Mouse (Mus musculus) midbrain, embryonic 15.5 days (tissue): ENCODE results near the gene Rtcb. TPM values are rescaled to one million over a fixed set of nuclear protein-coding genes. Genes with fewer than 3 reads are reported as not detected.

Experiments
- ATAC-seq: fragments of 200-750 bp; cut with Nextera tagmentation; replicated peaks from 2 replicates; pipeline ENCODE4 v1.8.0; 2017; ENCODE audit warnings: moderate TSS enrichment
- H3K27ac ChIP-seq: fragments of 300-500 bp; sonication (generic); 2 replicates; pipeline ENCODE4 v1.5.1; 2015; ENCODE audit warnings: mild to moderate bottlenecking, inconsistent platforms
- H3K27me3 ChIP-seq: fragments of 300-500 bp; sonication (generic); replicated peaks from 2 replicates; pipeline ENCODE4 v1.6.1; 2015; ENCODE audit warnings: inconsistent platforms
- H3K36me3 ChIP-seq: fragments of 300-500 bp; sonication (generic); replicated peaks from 2 replicates; pipeline ENCODE4 v1.6.1; 2015; ENCODE audit warnings: inconsistent platforms
- H3K4me1 ChIP-seq: fragments of 300-500 bp; sonication (generic); 2 replicates; pipeline ENCODE4 v1.6.1; 2015; ENCODE audit warnings: inconsistent platforms
- H3K4me2 ChIP-seq: fragments of 300-500 bp; sonication (generic); 2 replicates; pipeline ENCODE4 v1.6.1; 2015; ENCODE audit warnings: inconsistent platforms, mild to moderate bottlenecking, moderate library complexity
- H3K4me3 ChIP-seq: fragments of 300-500 bp; sonication (generic); 2 replicates; pipeline ENCODE4 v1.5.1; 2015; ENCODE audit warnings: mild to moderate bottlenecking, inconsistent platforms
- H3K9ac ChIP-seq: fragments of 300-500 bp; sonication (generic); 2 replicates; pipeline ENCODE4 v1.6.1; 2015; ENCODE audit warnings: mild to moderate bottlenecking, inconsistent platforms
- H3K9me3 ChIP-seq: fragments of 300-500 bp; sonication (generic); 2 replicates; pipeline ENCODE4 v1.6.1; 2016; ENCODE audit warnings: inconsistent platforms
- whole genome bisulfite sequencing: fragments of 180-500 bp; shearing (Covaris S2); methylation state at CpG from one replicate; pipeline ENCODE4 v1.1.7; 2015; ENCODE audit warnings: mixed read lengths; 5-methylcytosine and 5-hydroxymethylcytosine counted together
- polyA plus RNA-seq: library from polyadenylated mRNA; unstranded; fragments of >200 nt; fragmentation: Nextera tagmentation; extraction: Ambion mirVana; gene quantifications from 2 replicates; pipeline ENCODE4 v1.2.1, GENCODE M21; 2015

Rtcb gene
- polyA plus RNA-seq, 1 experiment from 2014 or later = 187 TPM

DNA sequence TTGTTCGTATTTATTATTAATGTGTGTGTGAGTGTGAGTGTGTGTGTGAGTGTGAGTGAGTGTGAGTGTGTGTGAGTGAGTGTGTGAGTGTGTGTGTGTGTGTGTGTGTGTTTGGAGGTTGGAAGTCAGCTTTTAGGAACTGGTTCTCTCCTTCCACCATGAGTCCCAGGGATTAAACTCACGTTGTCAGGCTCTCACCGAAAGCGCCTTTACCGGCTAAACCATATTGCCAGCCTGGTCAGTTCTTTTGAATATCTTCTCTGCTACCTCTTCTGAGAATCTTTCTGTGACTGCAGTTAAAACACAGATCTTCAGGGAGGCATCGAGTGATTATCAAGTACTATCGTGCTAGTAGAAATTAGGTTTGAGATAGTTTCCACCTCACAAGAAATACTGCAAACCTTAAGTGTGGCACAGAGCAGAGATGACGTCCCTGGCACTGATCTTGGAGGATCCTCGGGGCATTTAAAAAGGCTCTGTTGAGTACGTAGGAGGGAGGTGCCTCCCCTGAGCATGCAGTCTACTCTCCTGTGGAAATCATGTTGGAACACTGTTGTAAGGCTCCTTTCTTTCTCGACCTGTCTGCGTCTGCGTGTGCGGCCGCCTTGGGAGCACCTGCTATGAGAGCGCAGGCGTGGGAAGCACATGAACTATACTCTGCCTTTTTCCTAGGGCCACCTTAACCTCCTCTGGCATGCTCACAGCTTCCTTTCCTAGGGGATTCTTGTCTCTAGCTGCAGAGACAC, 10.0 kb upstream of the Rtcb start:
- no peak; the same call in 1 of the 2 replicates for ATAC-seq
- Histone ChIP-seq H3K9me3 (no peaks in the 10 kb centered on the region), H3K4me2 (no peak overlapping the region), H3K9ac (no peak overlapping the region), H3K36me3 (no peaks in the 10 kb centered on the region), H3K27me3 (no peaks in the 10 kb centered on the region), H3K4me3 (no peak overlapping the region), H3K27ac (no peak overlapping the region), H3K4me1 (no peaks in the 10 kb centered on the region)
- 58% methylated on average over 17 of the region's 17 CpGs for WGBS

DNA sequence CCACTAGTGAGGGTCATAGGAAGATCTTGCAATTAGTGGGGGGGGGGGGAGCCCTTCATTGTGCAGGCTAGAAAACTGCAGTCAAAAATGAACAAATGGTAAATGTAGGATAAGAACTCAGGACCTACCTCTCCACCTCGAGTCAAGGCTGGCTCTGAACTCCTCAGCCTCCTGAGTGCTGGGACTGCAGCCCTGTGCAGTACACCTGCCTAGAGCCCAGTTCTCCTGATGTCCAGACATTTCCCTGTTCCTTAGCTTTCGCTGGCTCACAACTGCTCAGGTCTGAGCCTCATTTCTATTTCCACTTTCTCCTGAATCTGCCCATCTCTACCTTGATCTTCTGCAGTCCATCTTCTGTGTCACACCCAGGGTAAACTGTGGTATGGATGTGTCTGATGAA, 8.9 kb upstream of the Rtcb start:
- Histone ChIP-seq H3K4me1 (no peaks in the 10 kb centered on the region), H3K27me3 (no peaks in the 10 kb centered on the region), H3K9ac (no peak overlapping the region), H3K27ac (no peak overlapping the region), H3K36me3 (no peaks in the 10 kb centered on the region), H3K9me3 (no peaks in the 10 kb centered on the region), H3K4me3 (no peak overlapping the region), H3K4me2 (no peak overlapping the region)
- WGBS = 61% methylated on average over 2 of the region's 2 CpGs
- no peak for ATAC-seq

DNA sequence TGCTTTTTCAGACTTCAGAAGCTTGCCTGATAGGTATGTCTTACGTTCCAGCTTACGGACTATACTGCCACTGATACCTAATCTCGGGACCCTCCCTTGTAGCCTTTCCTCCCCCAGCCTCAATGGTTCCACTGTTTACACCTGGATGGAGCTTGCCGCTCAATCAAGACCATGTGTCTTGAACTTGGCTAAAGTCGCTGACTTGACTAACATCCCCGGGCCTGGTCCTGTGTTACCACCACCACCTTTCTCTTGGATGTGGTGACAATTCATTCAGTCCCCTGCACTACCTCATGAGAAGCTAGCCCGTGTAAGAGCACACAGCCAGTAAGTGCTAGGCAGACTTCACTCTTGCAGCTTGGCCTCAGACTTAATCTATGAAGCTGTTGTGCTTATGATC, 6.7 kb upstream of the Rtcb start:
- Histone ChIP-seq H3K27me3 (no peaks in the 10 kb centered on the region), H3K4me3 (no peak overlapping the region), H3K27ac (no peak overlapping the region), H3K4me1 (no peaks in the 10 kb centered on the region), H3K9ac (no peak overlapping the region), H3K9me3 (no peaks in the 10 kb centered on the region), H3K36me3 (no peaks in the 10 kb centered on the region), H3K4me2 (no peak overlapping the region)
- ATAC-seq = no peak
- WGBS = 88% methylated on average over 7 of the region's 7 CpGs

DNA sequence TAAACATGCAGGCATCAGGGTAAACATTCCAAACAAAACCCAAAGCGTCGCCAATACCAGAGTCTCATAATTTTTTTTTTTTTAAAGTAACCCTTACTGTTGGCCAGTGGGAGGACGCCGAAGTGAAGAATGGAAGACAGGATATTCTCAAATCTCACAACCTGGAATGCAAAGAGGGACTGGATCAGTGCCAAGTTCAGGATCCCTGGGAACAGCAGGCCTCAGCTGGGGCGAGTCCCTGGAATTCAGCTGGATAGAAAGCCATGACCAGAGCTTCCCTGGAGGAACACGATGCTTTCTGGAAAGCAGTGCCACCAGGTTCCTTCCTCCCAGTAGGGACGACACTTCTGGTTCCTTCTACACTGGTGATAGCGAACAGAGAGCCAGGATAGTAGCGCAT, 5.3 kb upstream of the Rtcb start:
- no peak for ATAC-seq
- Histone ChIP-seq H3K4me2 (no peak overlapping the region), H3K27ac (no peak overlapping the region), H3K4me1 (no peaks in the 10 kb centered on the region), H3K4me3 (no peak overlapping the region), H3K36me3 (no peaks in the 10 kb centered on the region), H3K9me3 (no peaks in the 10 kb centered on the region), H3K27me3 (no peaks in the 10 kb centered on the region), H3K9ac (no peak overlapping the region)
- WGBS = 77% methylated on average over 9 of the region's 9 CpGs

DNA sequence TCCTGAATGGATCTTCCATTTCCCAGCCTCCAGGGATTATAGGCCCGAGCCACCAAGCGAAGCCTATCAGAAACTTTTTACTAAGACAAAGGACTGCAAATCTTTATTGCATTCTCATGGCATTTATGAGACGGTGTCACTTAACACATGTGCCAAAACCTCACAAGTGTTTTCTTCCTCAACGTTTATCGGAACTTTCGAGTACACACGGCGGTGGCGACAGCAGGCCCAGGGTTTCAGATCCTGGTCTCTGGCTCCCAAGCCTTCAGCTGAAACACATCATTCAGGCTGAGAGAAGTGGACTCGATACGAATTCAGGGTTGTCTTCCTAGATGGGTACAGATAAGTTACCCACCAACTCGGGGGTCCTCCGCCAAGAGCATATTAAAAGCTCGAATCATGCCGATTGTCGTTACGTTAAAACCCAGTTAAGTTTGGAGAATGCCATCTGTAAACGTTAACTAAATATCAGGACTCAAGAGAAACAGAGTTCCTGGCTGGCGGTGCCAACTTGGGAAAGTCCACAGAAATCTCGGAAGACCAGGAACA, 678 bp downstream of the Rtcb start:
- WGBS = 5% methylated on average over 20 of the region's 20 CpGs
- H3K4me3 ChIP-seq = peak overlapping the region; percentile 100
- peak overlapping the region; percentile 61 for H3K4me2 ChIP-seq
- ATAC-seq = peak; percentile 43; the same call in 1 of the 2 replicates
- peak overlapping the region; percentile 86 for H3K27ac ChIP-seq
- peaks cover 18% of the 10 kb centered on the region for H3K4me1 ChIP-seq
- H3K9ac ChIP-seq = peak overlapping the region; percentile 93
- H3K27me3 ChIP-seq = no peaks in the 10 kb centered on the region
- no peaks in the 10 kb centered on the region for H3K9me3 ChIP-seq
- peaks cover 7% of the 10 kb centered on the region; the same call in 1 of the 2 replicates for H3K36me3 ChIP-seq

DNA sequence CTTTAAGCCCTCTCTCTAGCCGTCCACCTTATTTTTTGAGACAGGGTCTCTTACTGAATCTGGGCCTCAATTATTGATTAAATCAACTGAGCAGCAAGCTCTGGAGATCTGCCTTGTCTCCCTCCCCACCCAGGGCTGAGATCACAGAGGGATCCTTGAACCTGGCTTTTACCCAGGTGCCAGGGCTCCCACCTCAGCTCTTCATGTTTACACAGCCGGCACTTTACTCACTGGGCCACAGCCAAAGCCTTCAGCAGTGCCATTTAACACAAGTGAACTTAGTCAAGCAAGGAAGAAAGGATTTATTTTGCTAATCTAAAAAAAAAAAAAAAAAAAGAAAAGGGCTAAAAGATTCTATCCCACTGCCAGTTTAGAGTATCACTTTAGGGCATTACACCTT, 3.2 kb downstream of the Rtcb start:
- Histone ChIP-seq H3K4me1 (peaks cover 18% of the 10 kb centered on the region), H3K27ac (no peak overlapping the region), H3K4me3 (no peak overlapping the region), H3K4me2 (no peak overlapping the region), H3K9ac (no peak overlapping the region), H3K27me3 (no peaks in the 10 kb centered on the region), H3K9me3 (no peaks in the 10 kb centered on the region), H3K36me3 (peaks cover 11% of the 10 kb centered on the region; the same call in 1 of the 2 replicates)
- ATAC-seq = no peak
- 84% methylated on average over 2 of the region's 2 CpGs for whole genome bisulfite sequencing

DNA sequence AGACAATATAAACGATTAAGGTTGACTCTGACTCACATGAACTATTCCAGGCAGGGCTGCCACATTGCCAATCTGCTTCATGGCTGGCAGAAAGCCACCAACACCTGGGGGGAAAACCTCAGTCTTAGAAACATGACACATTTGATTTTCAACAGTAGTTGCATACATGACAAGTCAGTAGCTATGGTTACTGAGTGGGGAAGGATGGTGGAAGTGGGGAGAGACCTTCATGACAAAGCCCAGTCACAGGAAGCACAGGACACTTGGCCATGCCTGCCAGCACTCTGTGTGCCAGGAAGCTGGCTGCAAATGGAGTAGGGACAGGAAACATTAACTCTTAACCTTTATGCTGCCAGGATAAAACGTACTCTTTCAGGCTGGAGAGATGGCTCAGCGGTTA, 4.2 kb downstream of the Rtcb start:
- ATAC-seq = no peak
- Histone ChIP-seq H3K4me2 (no peak overlapping the region), H3K27ac (no peak overlapping the region), H3K27me3 (no peaks in the 10 kb centered on the region), H3K4me1 (peaks cover 18% of the 10 kb centered on the region), H3K9me3 (no peaks in the 10 kb centered on the region), H3K36me3 (peaks cover 21% of the 10 kb centered on the region), H3K4me3 (no peak overlapping the region), H3K9ac (no peak overlapping the region)
- WGBS = 91% methylated on average over 3 of the region's 3 CpGs

DNA sequence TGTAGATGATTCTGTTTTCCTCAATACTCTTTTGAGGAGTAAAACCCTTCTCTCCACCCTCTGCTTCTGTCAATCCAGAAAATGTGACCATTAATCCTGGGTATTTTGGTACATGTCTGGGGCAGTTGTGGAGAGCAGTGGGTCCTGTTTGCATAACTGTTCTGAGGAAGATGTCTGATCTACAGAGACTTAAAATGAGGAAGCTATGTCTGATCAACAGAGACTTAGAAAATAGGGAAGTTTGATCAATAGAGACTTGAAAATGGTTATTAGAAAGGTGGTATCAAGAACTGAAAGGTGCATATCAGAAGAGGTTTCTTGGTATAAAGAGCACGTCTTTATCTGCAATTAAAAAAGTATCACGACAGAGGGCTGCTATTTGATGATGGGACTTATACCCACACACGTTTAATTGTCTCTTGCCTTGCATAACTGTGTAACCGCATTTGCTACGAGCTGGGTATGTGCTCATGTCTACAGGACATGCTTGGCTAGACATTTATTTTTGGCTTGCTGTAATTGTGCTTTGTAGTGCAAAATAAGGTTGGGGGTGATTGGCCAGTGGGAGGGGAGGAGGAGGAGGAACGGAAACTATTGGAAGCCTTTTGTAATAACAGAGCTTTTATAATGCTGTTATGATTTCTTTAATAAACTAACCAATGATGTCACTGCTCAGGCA, 5.7 kb downstream of the Rtcb start:
- no peak for ATAC-seq
- Histone ChIP-seq H3K9me3 (no peaks in the 10 kb centered on the region), H3K27me3 (no peaks in the 10 kb centered on the region), H3K36me3 (peaks cover 30% of the 10 kb centered on the region), H3K4me1 (peaks cover 18% of the 10 kb centered on the region), H3K4me2 (no peak overlapping the region), H3K4me3 (no peak overlapping the region), H3K27ac (no peak overlapping the region), H3K9ac (no peak overlapping the region)
- WGBS = 90% methylated on average over 6 of the region's 6 CpGs

DNA sequence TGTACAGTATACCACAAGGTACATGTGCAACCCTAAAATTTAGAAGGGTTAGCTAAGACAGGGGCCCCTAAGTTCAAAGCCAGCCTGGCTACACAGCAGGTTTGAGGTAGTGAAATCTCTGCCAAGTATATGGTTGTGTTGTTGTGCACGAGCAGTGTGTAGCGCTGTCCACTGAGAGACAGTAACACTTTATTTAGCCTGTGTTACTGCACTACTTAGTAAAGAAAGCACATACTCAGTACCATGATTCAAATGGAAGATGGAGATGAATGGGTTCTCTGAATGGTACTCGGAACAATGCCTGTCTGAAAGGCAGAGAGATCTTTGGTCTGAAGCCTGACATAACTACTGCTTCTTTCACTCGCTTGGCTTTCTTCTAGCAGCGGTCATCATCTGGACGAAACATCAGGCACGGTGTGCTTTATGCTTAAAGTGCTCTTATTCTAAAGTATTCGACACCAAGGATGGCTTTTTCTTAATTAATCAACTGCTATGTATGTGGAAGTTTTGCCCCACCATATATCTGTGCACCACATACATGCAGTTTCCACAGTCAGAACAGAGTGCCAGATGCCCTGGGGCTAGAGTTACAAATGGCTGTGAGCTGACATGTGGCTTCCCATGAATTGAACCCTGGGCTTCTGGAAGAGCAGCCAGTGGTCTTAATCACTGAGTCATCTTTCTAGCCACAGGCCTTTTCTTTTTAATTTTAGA, 9.0 kb downstream of the Rtcb start:
- peaks cover 49% of the 10 kb centered on the region for H3K36me3 ChIP-seq
- ATAC-seq = no peak

DNA sequence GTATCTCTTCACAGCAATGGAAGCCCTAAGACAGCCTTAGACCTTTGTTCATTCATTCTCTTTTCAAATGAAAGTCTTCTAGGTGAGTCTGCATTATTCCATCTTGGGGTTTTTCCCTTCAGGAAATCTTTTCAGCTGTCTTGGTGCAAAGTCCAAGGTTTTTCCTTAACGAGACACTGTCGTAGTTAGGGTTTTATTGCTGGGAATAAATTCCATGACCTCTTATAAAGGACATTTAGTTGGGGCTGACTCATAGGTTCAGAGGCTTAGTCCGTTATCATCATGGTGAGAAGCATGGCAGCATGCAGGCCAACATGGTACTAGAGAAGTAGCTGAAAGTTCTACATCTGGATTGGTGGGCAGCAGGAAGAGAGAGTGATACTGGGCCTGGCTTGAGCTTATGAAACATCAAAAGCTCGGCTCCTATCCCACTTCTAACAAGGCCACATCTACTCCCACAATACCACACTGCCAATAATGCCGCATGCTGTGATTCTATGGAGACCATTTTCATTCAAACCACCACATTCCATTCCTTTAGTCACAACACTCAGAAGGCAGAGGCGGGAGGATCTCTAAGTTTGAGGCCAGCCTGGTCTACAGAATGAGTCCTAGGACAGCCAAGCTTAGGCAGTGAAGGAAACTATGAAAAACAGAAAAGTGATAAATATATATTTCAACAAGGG, 21.2 kb downstream of the Rtcb start:
- Histone ChIP-seq H3K4me3 (no peak overlapping the region), H3K27me3 (no peaks in the 10 kb centered on the region), H3K9me3 (no peaks in the 10 kb centered on the region), H3K27ac (no peak overlapping the region), H3K9ac (no peak overlapping the region), H3K36me3 (peaks cover 38% of the 10 kb centered on the region), H3K4me2 (no peak overlapping the region), H3K4me1 (no peaks in the 10 kb centered on the region)
- no peak for ATAC-seq
- WGBS = 95% methylated on average over 6 of the region's 6 CpGs

More for the DNA sequence above, 9.0 kb downstream of the Rtcb start:
- Histone ChIP-seq H3K9me3 (no peaks in the 10 kb centered on the region), H3K4me2 (no peak overlapping the region), H3K27ac (no peak overlapping the region), H3K27me3 (no peaks in the 10 kb centered on the region), H3K4me3 (no peak overlapping the region), H3K9ac (no peak overlapping the region), H3K4me1 (no peaks in the 10 kb centered on the region)
- 87% methylated on average over 8 of the region's 8 CpGs for WGBS

DNA sequence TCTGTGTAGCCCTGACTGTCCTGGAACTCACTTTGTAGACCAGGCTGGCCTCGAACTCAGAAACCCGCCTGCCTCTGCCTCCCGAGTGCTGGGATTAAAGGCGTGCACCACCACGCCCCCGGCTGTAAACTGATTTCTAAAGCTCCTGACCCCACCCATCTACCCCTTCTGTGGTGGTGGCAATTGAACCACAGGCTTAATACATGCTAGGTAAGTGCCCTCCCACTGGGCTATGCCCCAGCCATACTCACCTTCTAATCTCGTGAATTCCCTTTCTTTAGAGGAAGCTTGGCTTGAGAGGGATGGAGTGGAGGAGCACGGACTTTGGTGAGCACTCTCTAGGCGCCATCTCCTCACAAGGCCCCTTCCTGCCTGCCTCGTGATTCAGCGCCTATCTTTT, 27.7 kb downstream of the Rtcb start:
- no peak for ATAC-seq
- Histone ChIP-seq H3K9me3 (no peaks in the 10 kb centered on the region), H3K9ac (no peak overlapping the region), H3K4me3 (no peak overlapping the region), H3K27me3 (0 out of 2 replicates have a peak, but pooled peaks cover 4% of the 10 kb centered on the region), H3K27ac (no peak overlapping the region), H3K36me3 (no peaks in the 10 kb centered on the region), H3K4me2 (no peak overlapping the region), H3K4me1 (peaks cover 18% of the 10 kb centered on the region)
- 91% methylated on average over 11 of the region's 11 CpGs for WGBS

DNA sequence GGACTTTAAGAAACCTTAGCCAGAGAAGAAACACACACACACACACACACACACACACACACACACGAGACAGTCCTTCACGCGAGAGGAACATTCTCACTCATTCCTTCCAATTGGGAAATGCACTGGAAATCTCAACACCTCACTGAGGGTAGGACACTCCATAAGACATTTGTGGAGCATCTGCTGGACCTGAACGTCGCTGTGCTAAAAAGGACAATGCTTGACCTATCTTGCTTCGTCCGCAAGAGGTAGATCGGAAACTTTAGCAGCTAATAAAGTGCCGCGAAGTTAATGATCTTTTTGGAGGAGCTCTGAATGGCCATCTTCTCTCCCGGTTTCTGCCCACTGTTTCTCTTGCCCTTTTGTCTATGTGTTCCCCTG, 28.4 kb downstream of the Rtcb start:
- Histone ChIP-seq H3K27me3 (0 out of 2 replicates have a peak, but pooled peaks cover 4% of the 10 kb centered on the region), H3K27ac (no peak overlapping the region), H3K36me3 (no peaks in the 10 kb centered on the region), H3K4me1 (peaks cover 18% of the 10 kb centered on the region), H3K4me3 (peak overlapping the region; percentile 66), H3K9ac (peak overlapping the region; percentile 65), H3K4me2 (peak overlapping the region; percentile 97), H3K9me3 (no peaks in the 10 kb centered on the region)
- WGBS = 39% methylated on average over 11 of the region's 11 CpGs
- ATAC-seq = peak; percentile 41; the same call in 1 of the 2 replicates
